Mouse (Mus musculus): ENCODE measurements around the gene Gm9999. TPM values are rescaled to one million over a fixed set of nuclear protein-coding genes. Genes with fewer than 3 reads are reported as not detected.
"Not testable (repeated sequence)": the region's sequence is repeated elsewhere in the genome, so short reads cannot be mapped to it uniquely, and the experiment has no call there.

Gene Gm9999
- polyA plus RNA-seq, 1 experiment from 2014 or later: not detected

GRCm38 (mm10) chr7:46975456-46975855 is 7.9 kb upstream of the Gm9999 start:
- Histone ChIP-seq H3K4me2 (no peak overlapping the region), H3K27ac (replicated peaks) (no peak overlapping the region), H3K9ac (no peak overlapping the region), H3K9me3 (replicated peaks) (no peaks in the 10 kb centered on the region), H3K27me3 (no peaks in the 10 kb centered on the region), H3K4me3 (replicated peaks) (no peak overlapping the region), H3K36me3 (replicated peaks) (no peaks in the 10 kb centered on the region), H3K4me1 (replicated peaks) (peaks cover 9% of the 10 kb centered on the region)
- ATAC-seq (ENCODE audit: insufficient read depth): no peak
- WGBS (ENCODE audit: insufficient replicate concordance): 81% methylated on average over 11 of the region's 11 CpGs

- H3K9me3 ChIP-seq (replicated peaks): no peaks in the 10 kb centered on the region
- H3K4me2 ChIP-seq: no peak overlapping the region
- H3K36me3 ChIP-seq (replicated peaks): peaks cover 10% of the 10 kb centered on the region
- H3K4me1 ChIP-seq (replicated peaks): peaks cover 23% of the 10 kb centered on the region
- no peak overlapping the region for H3K9ac ChIP-seq
- 53% methylated on average over 8 of the region's 8 CpGs for WGBS (ENCODE audit: insufficient replicate concordance)
- no peak overlapping the region for H3K27ac ChIP-seq (replicated peaks)
- ATAC-seq (ENCODE audit: insufficient read depth): peak; percentile 50; the same call in 1 of the 2 replicates
- no peaks in the 10 kb centered on the region; the same call in 1 of the 2 replicates for H3K27me3 ChIP-seq
- no peak overlapping the region for H3K4me3 ChIP-seq (replicated peaks)
These were observed 2.5 kb downstream of the Gm9999 start for GRCm38 (mm10) chr7:46985718-46986505.

DNA sequence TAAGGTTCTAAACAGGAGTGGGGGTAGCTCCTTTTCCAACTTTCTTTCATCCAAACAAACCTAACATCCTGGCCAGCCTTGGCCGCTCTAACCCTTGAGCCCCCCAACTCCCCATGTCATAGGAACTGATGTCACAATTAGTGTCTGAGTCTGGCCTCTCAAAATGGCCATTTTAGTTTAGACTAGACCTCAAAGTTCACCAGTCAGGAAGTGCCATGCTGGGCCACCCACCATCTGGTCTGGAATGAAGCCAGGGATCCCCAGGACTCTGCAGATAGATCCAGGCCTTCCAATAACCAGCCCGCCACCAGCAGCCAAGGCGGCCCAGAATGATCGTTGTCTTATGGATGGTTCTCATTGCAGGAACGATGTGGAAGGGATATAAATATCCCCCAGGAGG is 3.3 kb downstream of the Gm9999 start:
- Histone ChIP-seq H3K9ac (no peak overlapping the region), H3K4me1 (replicated peaks) (peaks cover 23% of the 10 kb centered on the region), H3K4me3 (replicated peaks) (no peak overlapping the region), H3K9me3 (replicated peaks) (no peaks in the 10 kb centered on the region), H3K27me3 (no peaks in the 10 kb centered on the region; the same call in 1 of the 2 replicates), H3K27ac (replicated peaks) (no peak overlapping the region), H3K36me3 (replicated peaks) (peaks cover 17% of the 10 kb centered on the region), H3K4me2 (no peak overlapping the region)
- 58% methylated on average over 5 of the region's 5 CpGs for WGBS (ENCODE audit: insufficient replicate concordance)
- ATAC-seq (ENCODE audit: insufficient read depth): no peak

DNA sequence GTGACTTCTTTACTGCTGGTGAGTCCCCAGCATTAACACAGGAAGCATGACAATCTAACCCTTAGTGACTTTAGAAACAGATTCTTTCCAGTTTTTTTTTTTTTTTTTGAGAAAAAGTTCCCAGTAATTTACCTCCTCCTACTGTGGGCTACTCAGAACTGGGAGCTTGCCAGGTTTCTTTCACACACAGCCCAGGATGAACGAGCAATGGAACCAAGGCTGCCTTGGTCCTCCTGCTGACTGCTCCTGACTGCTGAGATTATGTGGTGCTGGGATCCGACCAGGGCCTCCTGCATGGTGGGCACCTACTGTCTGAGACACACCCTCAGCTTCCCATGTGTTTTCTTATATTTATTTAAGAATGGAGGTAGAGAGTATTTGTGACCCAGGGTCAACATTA is 3.7 kb downstream of the Gm9999 start:
- no peaks in the 10 kb centered on the region for H3K9me3 ChIP-seq (replicated peaks)
- 59% methylated on average over 2 of the region's 2 CpGs for WGBS (ENCODE audit: insufficient replicate concordance)
- H3K4me1 ChIP-seq (replicated peaks): peaks cover 23% of the 10 kb centered on the region
- no peaks in the 10 kb centered on the region; the same call in 1 of the 2 replicates for H3K27me3 ChIP-seq
- peaks cover 21% of the 10 kb centered on the region for H3K36me3 ChIP-seq (replicated peaks)
- no peak overlapping the region for H3K9ac ChIP-seq
- H3K27ac ChIP-seq (replicated peaks): no peak overlapping the region
- no peak overlapping the region for H3K4me3 ChIP-seq (replicated peaks)
- H3K4me2 ChIP-seq: no peak overlapping the region
- no peak for ATAC-seq (ENCODE audit: insufficient read depth)

DNA sequence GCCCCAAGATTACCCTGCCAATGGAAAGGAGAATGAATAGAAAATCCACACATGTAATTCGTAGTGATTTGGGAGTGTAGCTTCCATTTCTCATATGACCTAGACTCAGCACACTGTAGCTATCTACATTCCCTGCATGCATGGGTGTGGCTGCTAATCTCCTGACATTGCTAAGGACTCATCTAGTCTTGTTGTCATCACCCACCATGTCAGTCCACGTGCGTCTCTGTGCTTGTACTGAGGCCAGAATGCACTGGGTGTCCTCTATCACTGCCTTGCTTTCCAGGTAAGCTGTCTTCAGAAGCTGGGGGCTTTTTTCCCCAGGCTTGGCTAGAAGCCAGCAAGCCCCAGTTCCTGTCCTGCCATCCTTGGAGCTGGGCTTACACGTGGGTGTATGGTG is 6.0 kb downstream of the Gm9999 start:
- H3K4me2 ChIP-seq; H3K9me3 ChIP-seq (replicated peaks); H3K4me3 ChIP-seq (replicated peaks); H3K9ac ChIP-seq; H3K27me3 ChIP-seq: not testable (repeated sequence)
- WGBS (ENCODE audit: insufficient replicate concordance): 41% methylated on average over 4 of the region's 4 CpGs
- Histone ChIP-seq H3K4me1 (replicated peaks) (peaks cover 27% of the 10 kb centered on the region), H3K27ac (replicated peaks) (0 out of 2 replicates have a peak overlapping the region, but pooled peaks have one; percentile 24), H3K36me3 (replicated peaks) (peaks cover 42% of the 10 kb centered on the region)
- ATAC-seq (ENCODE audit: insufficient read depth): peak; percentile 79

DNA sequence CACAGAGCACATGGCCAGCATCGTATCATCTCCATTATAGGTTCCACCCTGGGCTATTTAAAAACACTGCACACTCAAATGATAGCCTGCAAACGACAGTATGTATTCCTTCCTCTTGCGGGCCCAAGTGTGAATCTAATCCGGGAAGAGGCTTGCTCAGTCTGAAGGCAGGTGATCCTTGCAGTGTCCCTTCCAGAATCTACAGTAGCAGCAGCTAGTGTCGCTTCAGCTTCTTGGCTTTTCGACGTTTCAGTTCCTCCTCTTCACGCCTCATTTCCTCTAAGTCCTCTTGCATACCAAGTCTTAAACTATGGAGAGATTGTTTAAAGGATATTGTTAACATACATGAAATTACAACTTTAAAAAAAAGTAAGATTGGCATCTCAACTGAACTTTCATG is 9.7 kb downstream of the Gm9999 start:
- Histone ChIP-seq H3K27me3 (no peaks in the 10 kb centered on the region), H3K27ac (replicated peaks) (no peak overlapping the region), H3K4me2 (no peak overlapping the region), H3K4me3 (replicated peaks) (no peak overlapping the region), H3K9me3 (replicated peaks) (no peaks in the 10 kb centered on the region), H3K9ac (no peak overlapping the region), H3K4me1 (replicated peaks) (peaks cover 49% of the 10 kb centered on the region), H3K36me3 (replicated peaks) (peaks cover 79% of the 10 kb centered on the region)
- WGBS (ENCODE audit: insufficient replicate concordance): 81% methylated on average over 8 of the region's 8 CpGs
- ATAC-seq (ENCODE audit: insufficient read depth): no peak

DNA sequence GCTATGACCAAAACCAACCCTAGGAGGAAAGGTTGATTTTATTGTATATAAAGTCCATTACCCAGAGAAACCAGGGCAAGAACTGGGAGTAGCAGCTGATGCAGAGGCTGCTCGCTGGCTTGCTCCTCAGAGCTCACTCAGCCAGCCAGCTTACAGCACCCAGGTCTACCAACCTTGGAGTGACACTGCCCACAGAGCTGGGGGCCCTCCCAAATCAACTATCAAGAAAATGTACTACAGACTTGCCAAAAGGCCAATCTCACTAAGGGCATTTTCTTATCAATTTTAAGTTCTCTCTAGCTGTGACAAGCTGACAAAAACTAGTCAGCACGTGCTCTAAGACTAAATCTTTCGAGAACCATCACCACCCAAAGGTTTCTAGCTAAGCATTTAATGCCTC is 12.2 kb downstream of the Gm9999 start:
- H3K9me3 ChIP-seq (replicated peaks): no peaks in the 10 kb centered on the region
- WGBS (ENCODE audit: insufficient replicate concordance): 35% methylated on average over 3 of the region's 3 CpGs
- H3K4me1 ChIP-seq (replicated peaks): peaks cover 65% of the 10 kb centered on the region
- ATAC-seq (ENCODE audit: insufficient read depth): peak; percentile 59
- peak overlapping the region; percentile 4; the same call in 1 of the 2 replicates for H3K4me2 ChIP-seq
- H3K27ac ChIP-seq (replicated peaks): peak overlapping the region; percentile 81
- H3K27me3 ChIP-seq: no peaks in the 10 kb centered on the region
- H3K4me3 ChIP-seq (replicated peaks): no peak overlapping the region
- no peak overlapping the region for H3K9ac ChIP-seq
- peaks cover 87% of the 10 kb centered on the region for H3K36me3 ChIP-seq (replicated peaks)

GRCm38 (mm10) chr7:46997008-46997407 is 13.6 kb downstream of the Gm9999 start:
- Histone ChIP-seq H3K27ac (replicated peaks) (peak overlapping the region; percentile 81), H3K36me3 (replicated peaks) (peaks cover 74% of the 10 kb centered on the region), H3K4me3 (replicated peaks) (no peak overlapping the region), H3K4me2 (peak overlapping the region; percentile 7; the same call in 1 of the 2 replicates), H3K9me3 (replicated peaks) (no peaks in the 10 kb centered on the region), H3K4me1 (replicated peaks) (peaks cover 78% of the 10 kb centered on the region), H3K27me3 (no peaks in the 10 kb centered on the region), H3K9ac (no peak overlapping the region)
- 46% methylated on average over 4 of the region's 4 CpGs for WGBS (ENCODE audit: insufficient replicate concordance)
- peak; percentile 85 for ATAC-seq (ENCODE audit: insufficient read depth)

DNA sequence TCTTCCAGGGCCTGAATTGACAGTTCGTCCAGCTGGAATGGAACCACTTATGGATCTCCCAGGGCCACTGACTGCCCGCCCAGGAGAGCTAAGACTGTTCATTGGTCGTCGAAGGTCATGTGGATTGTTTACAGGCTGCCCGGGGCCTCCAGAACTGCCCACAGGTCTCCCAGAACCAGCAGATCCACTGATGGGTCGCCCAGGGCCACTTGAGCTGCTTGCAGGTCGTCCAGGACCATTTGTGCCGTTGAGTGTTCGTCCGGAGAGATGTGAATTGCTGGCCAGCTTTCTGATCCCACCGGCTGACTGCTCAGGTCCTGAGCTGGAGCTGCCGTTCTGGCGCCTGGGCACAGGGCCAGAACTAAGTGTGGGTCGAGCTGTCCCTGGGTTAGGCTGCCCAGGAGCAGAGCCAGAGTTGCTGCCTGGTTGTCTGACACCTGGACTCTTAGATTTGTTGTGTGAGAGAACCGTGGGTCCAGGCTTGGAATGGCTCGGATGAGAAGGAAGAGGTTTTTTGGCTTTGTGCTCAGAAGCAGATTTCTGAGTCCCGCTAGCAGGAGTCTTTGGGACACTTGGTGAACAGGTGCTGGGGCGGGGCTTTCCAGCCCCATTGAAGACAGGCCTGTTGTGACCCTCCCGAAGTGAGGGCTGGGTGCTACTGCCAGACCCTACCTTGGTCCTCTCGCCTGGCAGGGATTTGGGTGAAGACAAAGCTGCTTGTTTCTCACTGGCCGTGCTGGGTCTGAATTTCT is 14.4 kb downstream of the Gm9999 start:
- ATAC-seq (ENCODE audit: insufficient read depth): 0 out of 2 replicates have a peak, but pooled peaks have one; percentile 14
- no peaks in the 10 kb centered on the region for H3K9me3 ChIP-seq (replicated peaks)
- H3K9ac ChIP-seq: no peak overlapping the region
- H3K27me3 ChIP-seq: no peaks in the 10 kb centered on the region
- H3K4me3 ChIP-seq (replicated peaks): no peak overlapping the region
- peak overlapping the region; percentile 81 for H3K27ac ChIP-seq (replicated peaks)
- WGBS (ENCODE audit: insufficient replicate concordance): 75% methylated on average over 21 of the region's 21 CpGs
- 0 out of 2 replicates have a peak overlapping the region, but pooled peaks have one; percentile 7 for H3K4me2 ChIP-seq
- H3K36me3 ChIP-seq (replicated peaks): peaks cover 68% of the 10 kb centered on the region
- H3K4me1 ChIP-seq (replicated peaks): peaks cover 86% of the 10 kb centered on the region

GRCm38 (mm10) chr7:46998942-46999341 is 15.6 kb downstream of the Gm9999 start:
- Histone ChIP-seq H3K9ac (0 out of 2 replicates have a peak overlapping the region, but pooled peaks have one; percentile 20), H3K4me1 (replicated peaks) (peaks cover 97% of the 10 kb centered on the region), H3K36me3 (replicated peaks) (peaks cover 57% of the 10 kb centered on the region), H3K27ac (replicated peaks) (peak overlapping the region; percentile 45), H3K9me3 (replicated peaks) (no peaks in the 10 kb centered on the region), H3K4me2 (no peak overlapping the region), H3K27me3 (no peaks in the 10 kb centered on the region), H3K4me3 (replicated peaks) (no peak overlapping the region)
- ATAC-seq (ENCODE audit: insufficient read depth): no peak
- WGBS (ENCODE audit: insufficient replicate concordance): 59% methylated on average over 2 of the region's 2 CpGs

DNA sequence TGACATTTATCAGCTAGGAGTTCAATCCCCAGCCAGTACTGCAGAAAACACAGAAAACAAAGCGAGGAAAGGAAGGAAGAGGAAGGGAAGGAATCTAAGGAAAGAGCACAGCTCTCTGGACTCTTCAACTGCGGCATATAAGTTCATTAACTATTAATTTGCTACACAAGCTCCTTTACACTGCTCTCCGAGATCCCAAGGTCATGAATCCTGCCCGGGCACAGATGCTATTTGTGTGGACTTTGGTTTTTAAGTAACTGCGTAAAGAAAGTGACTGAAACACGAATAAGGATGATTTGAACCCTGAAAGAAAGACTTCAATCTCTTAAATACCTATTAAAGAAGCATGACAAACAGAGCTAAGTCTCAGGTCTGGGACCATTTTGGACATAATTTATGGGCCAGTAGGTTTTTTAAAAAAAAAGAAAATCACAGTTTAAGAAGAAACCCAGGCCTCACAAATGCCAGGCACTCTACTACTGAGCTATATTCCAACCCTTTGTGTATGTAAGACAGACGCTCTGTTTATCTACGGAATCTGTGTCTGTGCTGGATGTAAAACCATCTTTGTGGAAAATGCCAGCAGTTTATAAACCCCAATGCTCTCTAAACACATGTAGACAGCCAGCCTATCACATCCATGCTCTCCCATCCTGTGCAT is 16.7 kb downstream of the Gm9999 start:
- 73% methylated on average over 8 of the region's 8 CpGs for WGBS (ENCODE audit: insufficient replicate concordance)
- H3K4me1 ChIP-seq (replicated peaks): peaks cover 97% of the 10 kb centered on the region
- peaks cover 45% of the 10 kb centered on the region for H3K36me3 ChIP-seq (replicated peaks)
- no peaks in the 10 kb centered on the region for H3K9me3 ChIP-seq (replicated peaks)
- no peaks in the 10 kb centered on the region for H3K27me3 ChIP-seq
- H3K4me2 ChIP-seq: no peak overlapping the region
- ATAC-seq (ENCODE audit: insufficient read depth): no peak
- H3K27ac ChIP-seq (replicated peaks): 0 out of 2 replicates have a peak overlapping the region, but pooled peaks have one; percentile 2
- no peak overlapping the region for H3K4me3 ChIP-seq (replicated peaks)
- H3K9ac ChIP-seq: no peak overlapping the region
